Mouse (Mus musculus): ENCODE measurements at regions not wholly inside any gene's neighbourhood (a gene's known extent, or its start where the extent isn't known, plus 50 kb on each side); places are given as distances from the start of the nearest gene placed in this dataset.

DNA sequence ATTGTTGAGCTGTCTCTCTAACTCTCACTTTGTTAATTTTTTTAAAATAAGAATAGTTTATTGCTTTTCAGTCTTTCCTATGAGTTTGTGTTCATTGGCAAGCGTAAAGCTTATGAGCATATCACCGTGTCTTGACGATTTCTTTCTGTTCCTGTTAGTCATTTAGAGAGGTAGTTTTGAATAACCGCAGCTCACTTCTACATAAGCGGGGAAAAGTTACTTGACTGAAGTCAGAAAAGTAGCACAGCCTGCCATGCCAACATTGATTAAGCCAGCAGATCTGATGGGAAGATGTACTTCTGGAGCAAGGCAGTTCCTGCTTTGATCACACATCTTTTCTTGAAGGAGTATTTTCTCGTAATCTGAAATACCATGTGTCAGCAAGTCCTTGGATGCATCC, 215.5 kb downstream of the Antxr2 start:
- no peak for TF ChIP-seq CTCF (IDR thresholded peaks at IDR 0.05; ENCODE audit: low read depth)
- TF ChIP-seq EP300 (IDR thresholded peaks at IDR 0.05; ENCODE audit: low read depth), result no peak

All from liver, postnatal 0 days (tissue).